ENCODE assay signal across 17 mouse cellular contexts in genomic region chr9:68166556-68166955, GRCm38 (mm10).
"Had no signal": no experiment of that assay in that cellular context is flagged by ENCODE, and none has a peak within 500 bp of the region (broad histone marks: within the 10 kb centered on the region; RNA-seq: fewer than 3 reads in every experiment).

No protein-coding gene starts in this region.

- H3K4me3 ChIP-seq: lung, embryonic 15.5 days; megakaryocyte, embryonic 14.5 days; midbrain, embryonic 13.5 days; midbrain, embryonic 15.5 days; neural tube, embryonic 12.5 days; stomach, embryonic 15.5 days had no signal

- H3K4me2 ChIP-seq: lung, embryonic 15.5 days; midbrain, embryonic 11.5 days; midbrain, embryonic 13.5 days; midbrain, embryonic 15.5 days; neural tube, embryonic 12.5 days; stomach, embryonic 15.5 days had no signal

- H3K27ac ChIP-seq: lung, embryonic 15.5 days; macrophage; midbrain, embryonic 13.5 days; midbrain, embryonic 15.5 days; neural tube, embryonic 12.5 days; stomach, embryonic 15.5 days; stomach, postnatal 0 days had no signal

- H3K9ac ChIP-seq: lung, embryonic 15.5 days; midbrain, embryonic 13.5 days; midbrain, embryonic 15.5 days; neural tube, embryonic 12.5 days; stomach, embryonic 15.5 days had no signal

- ATAC-seq: lung, postnatal 0 days; midbrain, embryonic 13.5 days; midbrain, embryonic 15.5 days had no signal

- DNase-seq: lung, adult 2 months; lung, postnatal 14 days; lung, postnatal 36 days; right cerebral cortex, postnatal 14 days; thymus, adult 2 months; thymus, postnatal 25 days; thymus, postnatal 4 days had no signal

- H3K9me3 ChIP-seq: lung, embryonic 15.5 days; midbrain, embryonic 13.5 days; midbrain, embryonic 15.5 days; neural tube, embryonic 12.5 days; stomach, embryonic 15.5 days had no signal

- H3K4me1 ChIP-seq: lung, embryonic 15.5 days; megakaryocyte, embryonic 14.5 days; midbrain, embryonic 13.5 days; midbrain, embryonic 15.5 days; neural tube, embryonic 12.5 days; stomach, embryonic 15.5 days had no signal

- H3K27me3 ChIP-seq: lung, embryonic 15.5 days; megakaryocyte, embryonic 14.5 days; midbrain, embryonic 13.5 days; midbrain, embryonic 15.5 days; neural tube, embryonic 12.5 days; stomach, embryonic 15.5 days had no signal

- H3K36me3 ChIP-seq: lung, embryonic 15.5 days; midbrain, embryonic 13.5 days; midbrain, embryonic 15.5 days; neural tube, embryonic 12.5 days; stomach, embryonic 15.5 days had no signal
